Mouse (Mus musculus): ENCODE results near the gene Lrg1. TPM values are rescaled to one million over a fixed set of nuclear protein-coding genes. Genes with fewer than 3 reads are reported as not detected.
"Not testable (repeated sequence)": the region's sequence is repeated elsewhere in the genome, so short reads cannot be mapped to it uniquely, and the experiment has no call there.

Gene Lrg1
- polyA plus RNA-seq, 1 experiment from 2014 or later: 3.2 TPM

- WGBS (ENCODE audit: insufficient replicate concordance): 63% methylated on average over 6 of the region's 6 CpGs
- no peak overlapping the region for H3K27ac ChIP-seq (replicated peaks)
Measured at GRCm38 (mm10) chr17:56108334-56109044, 13.3 kb downstream of the Lrg1 start.

GRCm38 (mm10) chr17:56107736-56108135 is 14.1 kb downstream of the Lrg1 start:
- Histone ChIP-seq H3K4me2 (no peak overlapping the region), H3K27me3 (no peaks in the 10 kb centered on the region), H3K4me1 (replicated peaks) (0 out of 2 replicates have a peak, but pooled peaks cover 2% of the 10 kb centered on the region), H3K4me3 (replicated peaks) (no peak overlapping the region), H3K9me3 (replicated peaks) (no peaks in the 10 kb centered on the region), H3K36me3 (replicated peaks) (0 out of 2 replicates have a peak, but pooled peaks cover 2% of the 10 kb centered on the region), H3K27ac (replicated peaks) (no peak overlapping the region), H3K9ac (no peak overlapping the region)
- WGBS (ENCODE audit: insufficient replicate concordance): 39% methylated on average over 2 of the region's 2 CpGs
- ATAC-seq (ENCODE audit: insufficient read depth): no peak

More at GRCm38 (mm10) chr17:56108334-56109044, 13.3 kb downstream of the Lrg1 start:
- no peak for ATAC-seq (ENCODE audit: insufficient read depth)
- Histone ChIP-seq H3K4me2 (no peak overlapping the region), H3K36me3 (replicated peaks) (no peaks in the 10 kb centered on the region), H3K9ac (no peak overlapping the region), H3K4me3 (replicated peaks) (no peak overlapping the region), H3K27me3 (no peaks in the 10 kb centered on the region), H3K4me1 (replicated peaks) (0 out of 2 replicates have a peak, but pooled peaks cover 2% of the 10 kb centered on the region), H3K9me3 (replicated peaks) (no peaks in the 10 kb centered on the region)

- no peak overlapping the region for H3K4me3 ChIP-seq (replicated peaks)
- H3K27ac ChIP-seq (replicated peaks): no peak overlapping the region
- WGBS (ENCODE audit: insufficient replicate concordance): 45% methylated on average over 4 of the region's 4 CpGs
- ATAC-seq (ENCODE audit: insufficient read depth): no peak
- no peaks in the 10 kb centered on the region for H3K9me3 ChIP-seq (replicated peaks)
- H3K36me3 ChIP-seq (replicated peaks): peaks cover 9% of the 10 kb centered on the region
- no peaks in the 10 kb centered on the region for H3K27me3 ChIP-seq
- no peaks in the 10 kb centered on the region for H3K4me1 ChIP-seq (replicated peaks)
- H3K9ac ChIP-seq: no peak overlapping the region
- no peak overlapping the region for H3K4me2 ChIP-seq
Measured at GRCm38 (mm10) chr17:56106981-56107380, 14.8 kb downstream of the Lrg1 start.

GRCm38 (mm10) chr17:56106436-56106835 is 15.4 kb downstream of the Lrg1 start:
- H3K4me2 ChIP-seq; H3K9ac ChIP-seq; H3K9me3 ChIP-seq (replicated peaks); ATAC-seq (ENCODE audit: insufficient read depth); H3K27ac ChIP-seq (replicated peaks); H3K27me3 ChIP-seq; H3K4me3 ChIP-seq (replicated peaks); H3K4me1 ChIP-seq (replicated peaks): not testable (repeated sequence)
- peaks cover 15% of the 10 kb centered on the region for H3K36me3 ChIP-seq (replicated peaks)
- WGBS (ENCODE audit: insufficient replicate concordance): 81% methylated on average over 4 of the region's 4 CpGs

- H3K27ac ChIP-seq (replicated peaks); H3K4me3 ChIP-seq (replicated peaks); H3K4me1 ChIP-seq (replicated peaks); H3K4me2 ChIP-seq; H3K27me3 ChIP-seq; H3K9me3 ChIP-seq (replicated peaks); H3K9ac ChIP-seq; ATAC-seq (ENCODE audit: insufficient read depth): not testable (repeated sequence)
- peaks cover 30% of the 10 kb centered on the region for H3K36me3 ChIP-seq (replicated peaks)
- 71% methylated on average over 3 of the region's 5 CpGs for WGBS (ENCODE audit: insufficient replicate concordance)
Measured at GRCm38 (mm10) chr17:56104821-56105220, 17.0 kb downstream of the Lrg1 start.

GRCm38 (mm10) chr17:56103465-56104285 is 18.1 kb downstream of the Lrg1 start:
- H3K4me1 ChIP-seq (replicated peaks): no peaks in the 10 kb centered on the region
- no peak overlapping the region for H3K4me2 ChIP-seq
- H3K4me3 ChIP-seq (replicated peaks): no peak overlapping the region
- H3K27me3 ChIP-seq: no peaks in the 10 kb centered on the region
- no peaks in the 10 kb centered on the region for H3K9me3 ChIP-seq (replicated peaks)
- no peak overlapping the region for H3K27ac ChIP-seq (replicated peaks)
- ATAC-seq (ENCODE audit: insufficient read depth): no peak
- no peak overlapping the region for H3K9ac ChIP-seq
- WGBS (ENCODE audit: insufficient replicate concordance): 84% methylated on average over 8 of the region's 8 CpGs
- peaks cover 41% of the 10 kb centered on the region for H3K36me3 ChIP-seq (replicated peaks)

GRCm38 (mm10) chr17:56102927-56103326 is 18.9 kb downstream of the Lrg1 start:
- Histone ChIP-seq H3K27me3 (no peaks in the 10 kb centered on the region), H3K9ac (no peak overlapping the region), H3K9me3 (replicated peaks) (no peaks in the 10 kb centered on the region), H3K27ac (replicated peaks) (no peak overlapping the region), H3K4me1 (replicated peaks) (no peaks in the 10 kb centered on the region), H3K36me3 (replicated peaks) (peaks cover 49% of the 10 kb centered on the region), H3K4me3 (replicated peaks) (no peak overlapping the region), H3K4me2 (no peak overlapping the region)
- 85% methylated on average over 9 of the region's 9 CpGs for WGBS (ENCODE audit: insufficient replicate concordance)
- ATAC-seq (ENCODE audit: insufficient read depth): no peak

GRCm38 (mm10) chr17:56102158-56102557 is 19.6 kb downstream of the Lrg1 start:
- no peak overlapping the region for H3K9ac ChIP-seq
- H3K4me3 ChIP-seq (replicated peaks): no peak overlapping the region
- no peak for ATAC-seq (ENCODE audit: insufficient read depth)
- H3K27ac ChIP-seq (replicated peaks): no peak overlapping the region
- no peak overlapping the region for H3K4me2 ChIP-seq
- WGBS (ENCODE audit: insufficient replicate concordance): 72% methylated on average over 5 of the region's 5 CpGs
- no peaks in the 10 kb centered on the region for H3K27me3 ChIP-seq
- H3K9me3 ChIP-seq (replicated peaks): no peaks in the 10 kb centered on the region
- H3K36me3 ChIP-seq (replicated peaks): peaks cover 57% of the 10 kb centered on the region
- no peaks in the 10 kb centered on the region for H3K4me1 ChIP-seq (replicated peaks)

GRCm38 (mm10) chr17:56100811-56101210 is 21.0 kb downstream of the Lrg1 start:
- Histone ChIP-seq H3K9me3 (replicated peaks) (no peaks in the 10 kb centered on the region), H3K9ac (no peak overlapping the region), H3K27me3 (no peaks in the 10 kb centered on the region), H3K4me2 (no peak overlapping the region), H3K4me3 (replicated peaks) (no peak overlapping the region), H3K36me3 (replicated peaks) (peaks cover 70% of the 10 kb centered on the region), H3K4me1 (replicated peaks) (no peaks in the 10 kb centered on the region), H3K27ac (replicated peaks) (no peak overlapping the region)
- no peak for ATAC-seq (ENCODE audit: insufficient read depth)
- WGBS (ENCODE audit: insufficient replicate concordance): 87% methylated on average over 3 of the region's 3 CpGs

- Histone ChIP-seq H3K4me2 (no peak overlapping the region), H3K9ac (no peak overlapping the region), H3K27me3 (no peaks in the 10 kb centered on the region), H3K27ac (replicated peaks) (no peak overlapping the region), H3K9me3 (replicated peaks) (no peaks in the 10 kb centered on the region), H3K4me3 (replicated peaks) (no peak overlapping the region), H3K4me1 (replicated peaks) (no peaks in the 10 kb centered on the region), H3K36me3 (replicated peaks) (peaks cover 83% of the 10 kb centered on the region)
- 89% methylated on average over 15 of the region's 15 CpGs for WGBS (ENCODE audit: insufficient replicate concordance)
- ATAC-seq (ENCODE audit: insufficient read depth): no peak
Measured at GRCm38 (mm10) chr17:56098711-56099572, 22.9 kb downstream of the Lrg1 start.

GRCm38 (mm10) chr17:56098180-56098579 is 23.6 kb downstream of the Lrg1 start:
- Histone ChIP-seq H3K36me3 (replicated peaks) (peaks cover 90% of the 10 kb centered on the region), H3K9ac (no peak overlapping the region), H3K4me1 (replicated peaks) (no peaks in the 10 kb centered on the region), H3K9me3 (replicated peaks) (no peaks in the 10 kb centered on the region), H3K27ac (replicated peaks) (no peak overlapping the region), H3K4me2 (no peak overlapping the region), H3K27me3 (no peaks in the 10 kb centered on the region), H3K4me3 (replicated peaks) (no peak overlapping the region)
- ATAC-seq (ENCODE audit: insufficient read depth): no peak
- 79% methylated on average over 8 of the region's 8 CpGs for whole genome bisulfite sequencing (ENCODE audit: insufficient replicate concordance)
